Mouse (Mus musculus) stomach, postnatal 0 days (tissue): Measurements from ENCODE around the gene Uap1l1.

Experiments used
- CTCF ChIP-seq: IDR thresholded peaks from 2 replicates; pipeline ENCODE4 v1.5.1; 2016; ENCODE audit warnings: antibody characterized with exemption, low read depth, mild to moderate bottlenecking, moderate library complexity
- EP300 ChIP-seq: optimal IDR thresholded peaks from 2 replicates; pipeline ENCODE3; 2016; ENCODE audit warnings: antibody characterized with exemption

DNA sequence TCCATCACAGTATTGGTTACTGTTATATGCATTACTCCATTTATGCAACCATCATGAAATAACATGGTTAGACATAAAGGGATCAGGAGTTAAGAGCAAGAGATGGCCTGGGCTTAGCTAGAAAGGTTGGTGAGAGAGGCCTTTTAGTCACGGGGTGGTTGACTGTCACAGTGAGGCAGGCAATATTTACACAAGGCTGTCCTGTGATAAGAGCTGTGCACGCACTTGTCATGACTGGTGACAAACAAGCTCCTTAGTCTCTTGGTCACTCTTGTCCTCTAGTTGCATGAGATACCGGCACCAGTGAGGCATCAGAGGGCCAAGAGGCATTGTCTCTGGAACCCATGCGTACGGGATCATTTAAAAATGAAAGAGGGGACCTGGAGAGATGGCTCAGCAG is 19.0 kb upstream of the Uap1l1 start:
- no peak for TF ChIP-seq CTCF
- TF ChIP-seq EP300, result no peak
